Mouse (Mus musculus) urinary bladder, postnatal 0 days (tissue): ENCODE measurements around the gene Prl2c5. TPM values are rescaled to one million over a fixed set of nuclear protein-coding genes. Genes with fewer than 3 reads are reported as not detected.

Experiments used
- polyA plus RNA-seq: library from polyadenylated mRNA; unstranded; fragments of >200 nt; fragmentation: Nextera tagmentation; extraction: Ambion mirVana; gene quantifications from 2 replicates; pipeline ENCODE4 v1.2.1, GENCODE M21; 2015

The Prl2c5 gene
- polyA plus RNA-seq, result not detected in 2 replicates

DNA sequence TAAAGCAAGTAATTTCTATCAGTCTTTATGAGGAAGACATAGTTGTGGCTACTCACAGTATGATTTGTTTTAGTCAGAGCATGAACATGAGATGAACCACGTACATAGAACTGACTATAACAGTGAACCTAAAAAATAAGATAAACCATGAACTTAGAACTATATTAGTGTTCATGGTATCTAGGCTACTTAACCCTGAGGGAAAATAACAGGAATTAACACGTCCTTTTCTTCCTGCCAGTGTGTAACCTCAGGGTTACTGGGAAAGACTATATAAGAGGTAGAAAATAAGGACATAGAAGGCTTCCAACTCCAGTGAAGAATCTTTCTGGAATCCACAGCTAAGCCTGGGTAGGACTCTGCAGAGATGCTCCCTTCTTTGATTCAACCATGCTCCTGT, at the start of gene Prl2c5:
Prl2c5 (plus strand) TSS at position 301 of the 400 bp plus-strand sequence.

Other genes starting within 250 kb of the Prl2c5 start
- gene Prl2c2, start 177.3 kb upstream of the Prl2c5 start, polyA plus RNA-seq, result 0.26 TPM in 1 of 2 replicates, not detected in the other
- 11.1 and 12.1 TPM in 2 replicates for gene Gpr137b, start 211.3 kb downstream of the Prl2c5 start, polyA plus RNA-seq